Mouse (Mus musculus): ENCODE measurements around the gene Best1. TPM values are rescaled to one million over a fixed set of nuclear protein-coding genes. Genes with fewer than 3 reads are reported as not detected.

The Best1 gene
- polyA plus RNA-seq, 1 experiment from 2014 or later: 1.4 TPM

- no peak overlapping the region for H3K9ac ChIP-seq (replicated peaks; ENCODE audit: low read length)
- H3K9me3 ChIP-seq (ENCODE audit: low read length): no peaks in the 10 kb centered on the region
- 95% methylated on average over 6 of the region's 6 CpGs for WGBS
- no peak overlapping the region for H3K4me3 ChIP-seq (ENCODE audit: low read length)
- no peak for ATAC-seq (ENCODE audit: low FRiP score, low TSS enrichment)
- peaks cover 23% of the 10 kb centered on the region for H3K4me1 ChIP-seq (ENCODE audit: insufficient read depth, low read length)
- no peak overlapping the region for H3K27ac ChIP-seq (ENCODE audit: low read length)
- H3K27me3 ChIP-seq (ENCODE audit: insufficient read depth, low read length): no peaks in the 10 kb centered on the region
- H3K4me2 ChIP-seq (replicated peaks; ENCODE audit: low read depth, low read length): no peak overlapping the region
- peaks cover 20% of the 10 kb centered on the region for H3K36me3 ChIP-seq (ENCODE audit: insufficient read depth, low read length)
Measured at GRCm38 (mm10) chr19:9985190-9985899, 16.1 kb downstream of the Best1 start.

- Histone ChIP-seq H3K9ac (replicated peaks; ENCODE audit: low read length) (peak overlapping the region; percentile 93), H3K27ac (ENCODE audit: low read length) (no peak overlapping the region), H3K4me1 (ENCODE audit: insufficient read depth, low read length) (peaks cover 23% of the 10 kb centered on the region), H3K9me3 (ENCODE audit: low read length) (no peaks in the 10 kb centered on the region), H3K36me3 (ENCODE audit: insufficient read depth, low read length) (peaks cover 20% of the 10 kb centered on the region), H3K4me3 (ENCODE audit: low read length) (peak overlapping the region; percentile 95), H3K27me3 (ENCODE audit: insufficient read depth, low read length) (no peaks in the 10 kb centered on the region), H3K4me2 (replicated peaks; ENCODE audit: low read depth, low read length) (peak overlapping the region; percentile 93)
- WGBS: 92% methylated on average over 20 of the region's 20 CpGs
- no peak for ATAC-seq (ENCODE audit: low FRiP score, low TSS enrichment)
Measured at GRCm38 (mm10) chr19:9984111-9985055, 17.1 kb downstream of the Best1 start.

GRCm38 (mm10) chr19:9982852-9983542 is 18.4 kb downstream of the Best1 start:
- H3K4me3 ChIP-seq (ENCODE audit: low read length): peak overlapping the region; percentile 95
- ATAC-seq (ENCODE audit: low FRiP score, low TSS enrichment): peak; percentile 82
- peak overlapping the region; percentile 93 for H3K4me2 ChIP-seq (replicated peaks; ENCODE audit: low read depth, low read length)
- peak overlapping the region; percentile 93 for H3K9ac ChIP-seq (replicated peaks; ENCODE audit: low read length)
- under 1% methylated on average over 31 of the region's 31 CpGs for WGBS
- peaks cover 31% of the 10 kb centered on the region for H3K4me1 ChIP-seq (ENCODE audit: insufficient read depth, low read length)
- H3K9me3 ChIP-seq (ENCODE audit: low read length): no peaks in the 10 kb centered on the region
- H3K27me3 ChIP-seq (ENCODE audit: insufficient read depth, low read length): no peaks in the 10 kb centered on the region
- H3K36me3 ChIP-seq (ENCODE audit: insufficient read depth, low read length): peaks cover 20% of the 10 kb centered on the region
- peak overlapping the region; percentile 98 for H3K27ac ChIP-seq (ENCODE audit: low read length)

GRCm38 (mm10) chr19:9982151-9982851 is 19.1 kb downstream of the Best1 start:
- peak overlapping the region; percentile 93 for H3K4me2 ChIP-seq (replicated peaks; ENCODE audit: low read depth, low read length)
- no peaks in the 10 kb centered on the region for H3K9me3 ChIP-seq (ENCODE audit: low read length)
- peaks cover 27% of the 10 kb centered on the region for H3K4me1 ChIP-seq (ENCODE audit: insufficient read depth, low read length)
- WGBS: under 1% methylated on average over 58 of the region's 59 CpGs
- H3K4me3 ChIP-seq (ENCODE audit: low read length): peak overlapping the region; percentile 95
- peak; percentile 98 for ATAC-seq (ENCODE audit: low FRiP score, low TSS enrichment)
- peak overlapping the region; percentile 93 for H3K9ac ChIP-seq (replicated peaks; ENCODE audit: low read length)
- H3K36me3 ChIP-seq (ENCODE audit: insufficient read depth, low read length): peaks cover 20% of the 10 kb centered on the region
- H3K27ac ChIP-seq (ENCODE audit: low read length): peak overlapping the region; percentile 98
- H3K27me3 ChIP-seq (ENCODE audit: insufficient read depth, low read length): no peaks in the 10 kb centered on the region

GRCm38 (mm10) chr19:9981621-9982020 is 19.8 kb downstream of the Best1 start:
- WGBS: 71% methylated on average over 4 of the region's 4 CpGs
- H3K4me3 ChIP-seq (ENCODE audit: low read length): peak overlapping the region; percentile 95
- H3K4me2 ChIP-seq (replicated peaks; ENCODE audit: low read depth, low read length): peak overlapping the region; percentile 71
- H3K36me3 ChIP-seq (ENCODE audit: insufficient read depth, low read length): peaks cover 20% of the 10 kb centered on the region
- H3K27ac ChIP-seq (ENCODE audit: low read length): peak overlapping the region; percentile 85
- no peaks in the 10 kb centered on the region for H3K9me3 ChIP-seq (ENCODE audit: low read length)
- ATAC-seq (ENCODE audit: low FRiP score, low TSS enrichment): no peak
- peak overlapping the region; percentile 78 for H3K9ac ChIP-seq (replicated peaks; ENCODE audit: low read length)
- peaks cover 25% of the 10 kb centered on the region for H3K4me1 ChIP-seq (ENCODE audit: insufficient read depth, low read length)
- H3K27me3 ChIP-seq (ENCODE audit: insufficient read depth, low read length): no peaks in the 10 kb centered on the region

GRCm38 (mm10) chr19:9980258-9980657 is 21.2 kb downstream of the Best1 start, which contains the start of gene Fth1:
Gene Fth1 (plus strand): TSS chr19:9980598.
- no peak within 1 kb of the TSS for H3K4me2 ChIP-seq (replicated peaks; ENCODE audit: low read depth, low read length)
- H3K4me1 ChIP-seq (ENCODE audit: insufficient read depth, low read length): peaks cover 25% of the 10 kb centered on the region
- no peaks in the 10 kb centered on the region for H3K27me3 ChIP-seq (ENCODE audit: insufficient read depth, low read length)
- no peak for ATAC-seq (ENCODE audit: low FRiP score, low TSS enrichment)
- H3K4me3 ChIP-seq (ENCODE audit: low read length): no peak within 1 kb of the TSS
- H3K36me3 ChIP-seq (ENCODE audit: insufficient read depth, low read length): peaks cover 11% of the 10 kb centered on the region
- H3K9ac ChIP-seq (replicated peaks; ENCODE audit: low read length): no peak within 1 kb of the TSS
- 90% methylated on average over 4 of the region's 4 CpGs for WGBS
- H3K27ac ChIP-seq (ENCODE audit: low read length): no peak within 1 kb of the TSS
- H3K9me3 ChIP-seq (ENCODE audit: low read length): no peaks in the 10 kb centered on the region

- H3K27ac ChIP-seq (ENCODE audit: low read length): peak overlapping the region; percentile 65; the same call in 1 of the 2 replicates
- ATAC-seq (ENCODE audit: low FRiP score, low TSS enrichment): no peak
- 0 out of 2 replicates have a peak, but pooled peaks cover under 1% of the 10 kb centered on the region for H3K36me3 ChIP-seq (ENCODE audit: insufficient read depth, low read length)
- WGBS: 87% methylated on average over 2 of the region's 2 CpGs
- H3K9ac ChIP-seq (replicated peaks; ENCODE audit: low read length): no peak overlapping the region
- no peak overlapping the region for H3K4me2 ChIP-seq (replicated peaks; ENCODE audit: low read depth, low read length)
- no peaks in the 10 kb centered on the region for H3K27me3 ChIP-seq (ENCODE audit: insufficient read depth, low read length)
- H3K4me1 ChIP-seq (ENCODE audit: insufficient read depth, low read length): peaks cover 23% of the 10 kb centered on the region
- no peak overlapping the region for H3K4me3 ChIP-seq (ENCODE audit: low read length)
- no peaks in the 10 kb centered on the region for H3K9me3 ChIP-seq (ENCODE audit: low read length)
Measured at GRCm38 (mm10) chr19:9979156-9979555, 22.3 kb downstream of the Best1 start.

- Histone ChIP-seq H3K4me2 (replicated peaks; ENCODE audit: low read depth, low read length) (no peak overlapping the region), H3K9ac (replicated peaks; ENCODE audit: low read length) (no peak overlapping the region), H3K9me3 (ENCODE audit: low read length) (no peaks in the 10 kb centered on the region), H3K27me3 (ENCODE audit: insufficient read depth, low read length) (no peaks in the 10 kb centered on the region), H3K4me1 (ENCODE audit: insufficient read depth, low read length) (peaks cover 16% of the 10 kb centered on the region), H3K36me3 (ENCODE audit: insufficient read depth, low read length) (no peaks in the 10 kb centered on the region), H3K4me3 (ENCODE audit: low read length) (no peak overlapping the region), H3K27ac (ENCODE audit: low read length) (peak overlapping the region; percentile 65)
- WGBS: 48% methylated on average over 5 of the region's 5 CpGs
- ATAC-seq (ENCODE audit: low FRiP score, low TSS enrichment): no peak
Measured at GRCm38 (mm10) chr19:9978431-9978951, 22.9 kb downstream of the Best1 start.

GRCm38 (mm10) chr19:9977085-9977484 is 24.3 kb downstream of the Best1 start:
- 79% methylated on average over 10 of the region's 10 CpGs for WGBS
- Histone ChIP-seq H3K9me3 (ENCODE audit: low read length) (no peaks in the 10 kb centered on the region), H3K4me1 (ENCODE audit: insufficient read depth, low read length) (peaks cover 14% of the 10 kb centered on the region; the same call in 1 of the 2 replicates), H3K4me2 (replicated peaks; ENCODE audit: low read depth, low read length) (no peak overlapping the region), H3K9ac (replicated peaks; ENCODE audit: low read length) (no peak overlapping the region), H3K36me3 (ENCODE audit: insufficient read depth, low read length) (no peaks in the 10 kb centered on the region), H3K27me3 (ENCODE audit: insufficient read depth, low read length) (no peaks in the 10 kb centered on the region), H3K27ac (ENCODE audit: low read length) (no peak overlapping the region), H3K4me3 (ENCODE audit: low read length) (no peak overlapping the region)
- peak; percentile 59 for ATAC-seq (ENCODE audit: low FRiP score, low TSS enrichment)
